Mouse (Mus musculus) testis, adult 2 months (tissue): ENCODE results near the gene Zdhhc14. TPM values are rescaled to one million over a fixed set of nuclear protein-coding genes. Genes with fewer than 3 reads are reported as not detected.

Experiments used
- H3K27ac ChIP-seq: fragments of 200-500 bp; 2 replicates; pipeline ENCODE4 v1.5.1; 2012; ENCODE audit warnings: low read depth, low read length; ENCODE audit not compliant: control insufficient read depth, insufficient read depth
- H3K27me3 ChIP-seq: fragments of 200-500 bp; 2 replicates; pipeline ENCODE4 v1.6.1; 2012; ENCODE audit warnings: mild to moderate bottlenecking, low read length, moderate library complexity; ENCODE audit not compliant: control insufficient read depth, insufficient read depth
- H3K36me3 ChIP-seq: fragments of 200-500 bp; 2 replicates; pipeline ENCODE4 v1.6.1; 2012; ENCODE audit warnings: mild to moderate bottlenecking, low read length; ENCODE audit not compliant: control insufficient read depth, insufficient read depth
- H3K4me1 ChIP-seq: fragments of 200-500 bp; 2 replicates; pipeline ENCODE4 v1.6.1; 2012; ENCODE audit warnings: low read length; ENCODE audit not compliant: control insufficient read depth, insufficient read depth
- H3K4me3 ChIP-seq: fragments of 200-500 bp; 2 replicates; pipeline ENCODE4 v1.5.1; 2012; ENCODE audit warnings: low read depth, mild to moderate bottlenecking, low read length, moderate library complexity, mixed read lengths; ENCODE audit not compliant: control insufficient read depth
- CTCF ChIP-seq: fragments of 200-500 bp; IDR thresholded peaks from 2 replicates; pipeline ENCODE4 v1.5.1; 2012; ENCODE audit warnings: low read depth, mild to moderate bottlenecking, inconsistent platforms, low read length, moderate library complexity; ENCODE audit not compliant: control insufficient read depth, insufficient read depth, insufficient replicate concordance
- POLR2A ChIP-seq: fragments of 200-500 bp; IDR thresholded peaks from 2 replicates; pipeline ENCODE4 v1.6.1; 2012; ENCODE audit warnings: low read depth, mild to moderate bottlenecking, inconsistent platforms, low read length, moderate library complexity; ENCODE audit not compliant: control insufficient read depth
- polyA plus RNA-seq: library from polyadenylated mRNA; depleted of rRNA; stranded (reverse); fragments of >200 nt; gene quantifications from 2 replicates; pipeline ENCODE4 v1.2.3, GENCODE M21; 2012

Gene Zdhhc14
- polyA plus RNA-seq, 1 experiment = 3.9 TPM

DNA sequence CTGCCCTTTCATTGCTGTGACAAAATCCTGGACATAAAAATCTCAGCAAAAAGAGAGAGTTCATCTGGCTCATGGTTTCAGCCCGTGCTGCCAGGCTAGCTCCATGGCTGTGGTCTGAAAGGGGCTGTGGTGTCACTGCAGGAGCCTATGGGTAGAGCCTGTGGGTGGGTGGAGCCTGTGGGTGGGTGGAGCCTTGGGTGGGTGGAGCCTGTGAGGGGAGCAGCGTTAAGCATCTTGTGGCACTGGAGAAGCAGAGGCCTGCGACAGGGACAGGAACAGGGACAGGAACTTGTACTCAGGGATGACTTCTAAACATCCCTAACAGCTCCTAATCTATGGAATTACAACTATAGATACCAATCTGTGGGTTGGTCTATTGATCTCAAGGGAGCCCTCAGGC is 20.1 kb upstream of the Zdhhc14 start:
- Histone ChIP-seq H3K27ac (no peak overlapping the region), H3K4me3 (no peak overlapping the region), H3K4me1 (peaks cover 6% of the 10 kb centered on the region), H3K36me3 (no peaks in the 10 kb centered on the region), H3K27me3 (no peaks in the 10 kb centered on the region)
- TF ChIP-seq POLR2A = no peak

GRCm38 (mm10) chr17:5475960-5476725 is 16.2 kb upstream of the Zdhhc14 start:
- TF ChIP-seq CTCF (no peak), POLR2A (no peak)
- no peak overlapping the region for H3K27ac ChIP-seq
- no peak overlapping the region for H3K4me3 ChIP-seq
- no peaks in the 10 kb centered on the region for H3K27me3 ChIP-seq
- no peaks in the 10 kb centered on the region for H3K36me3 ChIP-seq
- H3K4me1 ChIP-seq = peaks cover 4% of the 10 kb centered on the region

GRCm38 (mm10) chr17:5483456-5483855 is 8.9 kb upstream of the Zdhhc14 start:
- TF ChIP-seq CTCF (no peak), POLR2A (no peak)
- no peak overlapping the region for H3K4me3 ChIP-seq
- H3K4me1 ChIP-seq = no peaks in the 10 kb centered on the region
- H3K27ac ChIP-seq = no peak overlapping the region
- no peaks in the 10 kb centered on the region for H3K27me3 ChIP-seq
- H3K36me3 ChIP-seq = no peaks in the 10 kb centered on the region

- Histone ChIP-seq H3K27ac (no peak overlapping the region), H3K4me3 (no peak overlapping the region), H3K27me3 (no peaks in the 10 kb centered on the region), H3K36me3 (no peaks in the 10 kb centered on the region), H3K4me1 (no peaks in the 10 kb centered on the region)
- TF ChIP-seq POLR2A (no peak), CTCF (no peak)
These were observed 7.7 kb upstream of the Zdhhc14 start for GRCm38 (mm10) chr17:5484663-5485062.

- Histone ChIP-seq H3K27me3 (no peaks in the 10 kb centered on the region), H3K4me3 (no peak overlapping the region), H3K4me1 (peaks cover 11% of the 10 kb centered on the region), H3K27ac (no peak overlapping the region), H3K36me3 (no peaks in the 10 kb centered on the region)
- no peak for TF ChIP-seq CTCF
- TF ChIP-seq POLR2A = no peak
These were observed 4.2 kb upstream of the Zdhhc14 start for GRCm38 (mm10) chr17:5488156-5488555.

- H3K36me3 ChIP-seq = no peaks in the 10 kb centered on the region
- no peaks in the 10 kb centered on the region for H3K27me3 ChIP-seq
- no peak for TF ChIP-seq POLR2A
- H3K4me1 ChIP-seq = peaks cover 11% of the 10 kb centered on the region
- no peak overlapping the region for H3K27ac ChIP-seq
- no peak overlapping the region for H3K4me3 ChIP-seq
These were observed 2.0 kb upstream of the Zdhhc14 start for GRCm38 (mm10) chr17:5490351-5490750.

DNA sequence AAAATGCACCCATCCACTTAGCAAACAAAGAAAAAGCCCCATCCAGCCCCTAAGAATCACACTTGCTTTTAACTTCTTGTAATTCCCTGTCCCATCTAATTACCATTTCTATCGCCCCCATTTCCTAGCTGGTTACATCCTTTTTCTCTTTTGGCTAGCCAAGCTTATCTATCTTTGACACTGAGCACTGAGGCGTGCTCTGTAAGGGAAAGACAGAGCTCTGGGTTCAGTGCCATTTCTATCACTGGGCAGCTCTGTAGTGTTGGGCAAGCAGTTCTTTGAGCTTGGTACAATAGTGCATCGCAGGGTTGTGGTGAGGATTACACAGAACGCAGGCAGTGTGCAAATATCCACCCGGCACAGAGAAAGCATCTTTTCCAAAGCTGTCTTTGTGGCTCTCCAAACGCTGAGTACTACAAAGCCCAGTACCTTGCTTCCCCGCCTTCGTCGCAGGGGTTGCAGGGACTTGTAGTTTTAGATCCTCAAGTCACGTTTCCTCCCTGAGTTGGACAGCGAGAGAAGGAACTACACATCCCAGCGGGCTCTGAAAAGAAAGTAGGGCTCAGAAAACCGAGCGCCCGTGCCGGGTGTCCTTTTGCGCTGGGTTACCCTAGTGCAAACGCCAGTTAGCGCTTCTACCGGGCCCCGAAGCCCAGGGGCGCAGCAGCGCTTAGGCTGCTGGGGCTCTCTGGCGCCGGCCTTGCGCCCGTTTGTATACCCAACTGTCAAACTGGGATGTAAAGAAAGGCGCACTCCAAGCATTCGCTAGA is 1.1 kb upstream of the Zdhhc14 start:
- Histone ChIP-seq H3K36me3 (no peaks in the 10 kb centered on the region), H3K4me3 (peak overlapping the region; percentile 77), H3K4me1 (peaks cover 11% of the 10 kb centered on the region), H3K27me3 (no peaks in the 10 kb centered on the region), H3K27ac (peak overlapping the region; percentile 56)
- peak; percentile 48; the same call in 1 of the 2 replicates for TF ChIP-seq POLR2A
- TF ChIP-seq CTCF = no peak
